ENCODE assay signal across 8 mouse cellular contexts in the genomic region with DNA sequence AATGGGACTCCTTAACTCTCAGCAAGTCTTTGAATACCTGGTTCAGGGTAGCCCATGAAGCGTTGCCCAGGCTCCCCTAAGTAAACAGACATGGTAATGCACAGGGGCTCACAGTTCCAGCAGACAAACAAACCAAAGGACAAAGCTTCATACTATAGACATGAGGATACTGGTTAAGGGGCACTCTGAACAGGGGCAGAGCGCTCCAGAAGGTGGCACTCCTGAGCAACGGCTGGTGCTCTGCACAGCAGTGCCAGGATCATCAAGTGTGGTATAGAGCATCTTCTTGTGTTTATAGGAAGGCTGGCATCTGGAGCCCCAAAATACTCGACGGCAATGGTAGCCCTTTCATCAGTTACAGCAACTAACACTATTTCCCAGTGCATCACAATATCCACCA. TPM values are rescaled to one million over a fixed set of nuclear protein-coding genes. Genes with fewer than 3 reads are reported as not detected.
DNase-seq lines count a peak whose midpoint lies in the region; ATAC-seq and TF ChIP-seq lines count a peak whose summit lies in the region.

No protein-coding gene starts in this region.

- ATAC-seq in heart, embryonic 12.5 days (ENCODE audit: insufficient number of reproducible peaks, low FRiP score): no peak
- ATAC-seq in G1E (ENCODE audit: extremely low read depth, insufficient number of reproducible peaks, low FRiP score, poor library complexity, severe bottlenecking): peak; percentile 46; the same call in 1 of the 2 replicates
- no peak for ATAC-seq in kidney, postnatal 0 days (replicated peaks; ENCODE audit: low FRiP score, low read depth)
- ATAC-seq in megakaryocyte-erythroid progenitor cell, adult 5-6 weeks (replicated peaks; ENCODE audit: low FRiP score, low TSS enrichment, poor library complexity, severe bottlenecking): peak; percentile 77

- DNase-seq in heart, postnatal 4 days: peak; percentile 59
- DNase-seq in 416B (ENCODE audit: low read depth) (peak; percentile 63), G1E (ENCODE audit: low spot score) (no peak)
- DNase-seq in cerebellum, adult 9-10 months: peak; percentile 62
- peak; percentile 33 for DNase-seq in kidney, postnatal 0 days (ENCODE audit: low spot score)
- peak; percentile 86 for DNase-seq in thymus, postnatal 4 days

- no peak overlapping the region for H3K27ac ChIP-seq in heart, embryonic 12.5 days (ENCODE audit: poor library complexity, severe bottlenecking)
- no peak overlapping the region for H3K27ac ChIP-seq in kidney, postnatal 0 days

- no peaks in the 10 kb centered on the region for H3K27me3 ChIP-seq in heart, embryonic 12.5 days (replicated peaks)
- no peaks in the 10 kb centered on the region for H3K27me3 ChIP-seq in G1E (ENCODE audit: insufficient read depth, low read length)
- no peaks in the 10 kb centered on the region for H3K27me3 ChIP-seq in kidney, postnatal 0 days (ENCODE audit: insufficient read depth, low read length)

- no peak for TF ChIP-seq CTCF in G1E (IDR thresholded peaks at IDR 0.05; ENCODE audit: low read depth, low read length)
- peak; percentile 77 for TF ChIP-seq CTCF in kidney, postnatal 0 days (IDR thresholded peaks at IDR 0.05; ENCODE audit: low read depth)

- no peak overlapping the region for H3K4me2 ChIP-seq in heart, embryonic 12.5 days
- no peak overlapping the region for H3K4me2 ChIP-seq in kidney, postnatal 0 days (ENCODE audit: low read length)

- no peak overlapping the region for H3K9ac ChIP-seq in heart, embryonic 12.5 days
- H3K9ac ChIP-seq in kidney, postnatal 0 days (ENCODE audit: low read depth, low read length): no peak overlapping the region

- no peaks in the 10 kb centered on the region for H3K4me1 ChIP-seq in heart, embryonic 12.5 days (replicated peaks)
- peaks cover 11% of the 10 kb centered on the region for H3K4me1 ChIP-seq in G1E (ENCODE audit: insufficient read depth, low read depth, low read length)
- H3K4me1 ChIP-seq in kidney, postnatal 0 days (replicated peaks; ENCODE audit: insufficient read depth, low read length): no peaks in the 10 kb centered on the region

- WGBS in heart, embryonic 12.5 days: 82% methylated on average over 5 of the region's 5 CpGs
- 74% methylated on average over 5 of the region's 5 CpGs for WGBS in kidney, postnatal 0 days

- no peaks in the 10 kb centered on the region for H3K9me3 ChIP-seq in heart, embryonic 12.5 days (replicated peaks)
- no peaks in the 10 kb centered on the region for H3K9me3 ChIP-seq in G1E (replicated peaks)
- H3K9me3 ChIP-seq in kidney, postnatal 0 days (replicated peaks; ENCODE audit: low read length): no peaks in the 10 kb centered on the region

- H3K4me3 ChIP-seq in heart, embryonic 12.5 days: no peak overlapping the region
- no peak overlapping the region for H3K4me3 ChIP-seq in G1E (ENCODE audit: low read depth, low read length)
- H3K4me3 ChIP-seq in kidney, postnatal 0 days (replicated peaks; ENCODE audit: low read depth, low read length): no peak overlapping the region

- peaks cover 91% of the 10 kb centered on the region for H3K36me3 ChIP-seq in heart, embryonic 12.5 days
- peaks cover 94% of the 10 kb centered on the region for H3K36me3 ChIP-seq in G1E (replicated peaks)
- peaks cover 51% of the 10 kb centered on the region for H3K36me3 ChIP-seq in kidney, postnatal 0 days (ENCODE audit: insufficient read depth, low read length)

RNA-seq across cellular contexts. Expression of gene Tbc1d14, which starts 10.0 kb away (rescaled TPM):
- 10 to 100 TPM; 20.6 to 22.6 TPM for total RNA-seq in heart, postnatal 4 days (2021)
- polyA plus RNA-seq in heart, embryonic 12.5 days (2016; fragmentation: Nextera tagmentation; extraction: Ambion mirVana): 20.0 and 22.3 TPM in 2 replicates
- 12.5 and 15.7 TPM in 2 replicates for total RNA-seq in G1E (2014; fragmentation: Nextera tagmentation)
- 7.7 and 8.0 TPM in 2 replicates for total RNA-seq in G1E (2017)
- polyA plus RNA-seq in G1E (2012): 13.1 and 15.2 TPM in 2 replicates
- 39.7 and 41.6 TPM in 2 replicates for polyA plus RNA-seq in kidney, postnatal 0 days (2015; fragmentation: Nextera tagmentation; extraction: Ambion mirVana)
- total RNA-seq in megakaryocyte-erythroid progenitor cell, adult 5-6 weeks (2014; fragmentation: Nextera tagmentation): 23.7 and 24.0 TPM in 2 replicates
- total RNA-seq in megakaryocyte-erythroid progenitor cell, adult 5-6 weeks (2017): 8.5 and 14.8 TPM in 2 replicates

Comparison
In these comparisons a context has a peak if more than half of its experiments do, and no peak if none do; other contexts are left out.
1. ATAC-seq: peak in G1E (single experiment) and megakaryocyte-erythroid progenitor cell, adult 5-6 weeks (single experiment); none in heart, embryonic 12.5 days (single experiment) and kidney, postnatal 0 days (single experiment).